Mouse (Mus musculus) liver, embryonic 14.5 days (tissue): ENCODE data around the gene Loxl4. TPM values are rescaled to one million over a fixed set of nuclear protein-coding genes. Genes with fewer than 3 reads are reported as not detected.

Experiments used
- ATAC-seq: fragments of 200-750 bp; cut with Nextera tagmentation; 2 replicates; pipeline ENCODE4 v1.8.0; 2017; ENCODE audit warnings: moderate number of reproducible peaks, mild to moderate bottlenecking, moderate library complexity; ENCODE audit not compliant: insufficient read depth
- DNase-seq, 3 experiments: peaks; one replicate each; pipeline ENCODE4 v3.0.0-alpha.2; 2012 to 2013; ENCODE audit warnings: low read depth in 3 of 3, low spot score in 3 of 3
- H3K27ac ChIP-seq: fragments of 300-500 bp; sonication (generic); 2 replicates; pipeline ENCODE4 v1.5.1; 2014; ENCODE audit warnings: moderate library complexity, mild to moderate bottlenecking, control low read depth, inconsistent platforms
- H3K27me3 ChIP-seq: fragments of 300-500 bp; sonication (generic); 2 replicates; pipeline ENCODE4 v1.6.1; 2014; ENCODE audit warnings: mild to moderate bottlenecking, low read length, moderate library complexity; ENCODE audit not compliant: control insufficient read depth, insufficient read depth
- H3K36me3 ChIP-seq: fragments of 300-500 bp; sonication (generic); replicated peaks from 2 replicates; pipeline ENCODE4 v1.6.1; 2014; ENCODE audit warnings: low read depth; ENCODE audit not compliant: control insufficient read depth, insufficient read depth
- H3K4me1 ChIP-seq, 2 experiments: fragments of 200-500 bp in 1 of 2; fragments of 300-500 bp in 1 of 2; sonication (generic) in 1 of 2; replicated peaks; 2 replicates each; pipeline ENCODE4 v1.6.1; 2012 to 2014; ENCODE audit warnings: antibody characterized with exemption in 1 of 2, inconsistent platforms in 1 of 2, low read length in 1 of 2; ENCODE audit not compliant: control insufficient read depth in 2 of 2, insufficient read depth in 2 of 2
- H3K4me2 ChIP-seq: fragments of 300-500 bp; sonication (generic); 2 replicates; pipeline ENCODE4 v1.6.1; 2014; ENCODE audit warnings: low read depth, mild to moderate bottlenecking, control low read depth, moderate library complexity
- H3K4me3 ChIP-seq, 2 experiments: fragments of 200-500 bp in 1 of 2; fragments of 300-500 bp in 1 of 2; sonication (generic) in 1 of 2; 2 replicates each; pipeline ENCODE4 v1.5.1; 2012 to 2014; ENCODE audit warnings: low read depth in 2 of 2, low read length in 2 of 2, mild to moderate bottlenecking in 2 of 2, control low read depth in 1 of 2, inconsistent platforms in 1 of 2, moderate library complexity in 1 of 2; ENCODE audit not compliant: insufficient read depth in 1 of 2
- H3K9ac ChIP-seq: fragments of 300-500 bp; sonication (generic); replicated peaks from 2 replicates; pipeline ENCODE4 v1.6.1; 2014; ENCODE audit warnings: mild to moderate bottlenecking, control low read depth, moderate library complexity
- H3K9me3 ChIP-seq: fragments of 300-500 bp; sonication (generic); 2 replicates; pipeline ENCODE4 v1.6.1; 2016; ENCODE audit warnings: low read length, mixed read lengths; ENCODE audit not compliant: control insufficient read depth
- CTCF ChIP-seq: IDR thresholded peaks from 2 replicates; pipeline ENCODE4 v1.5.1; 2016; ENCODE audit warnings: antibody characterized with exemption, low read depth, control low read depth
- EP300 ChIP-seq: IDR thresholded peaks from 2 replicates; pipeline ENCODE4 v1.6.1; 2016; ENCODE audit warnings: antibody characterized with exemption, low read depth
- WGBS: fragments of 180-500 bp; shearing (Covaris S2); extraction: QIAGEN DNeasy Blood & Tissue Kit; methylation state at CpG from one replicate; pipeline ENCODE4 v1.1.7; 2014; ENCODE audit not compliant: insufficient replicate concordance; 5-methylcytosine and 5-hydroxymethylcytosine counted together
- polyA plus RNA-seq, 2 experiments: library from polyadenylated mRNA; depleted of rRNA in 1 of 2; stranded (reverse) in 1 of 2; unstranded in 1 of 2; fragments of >200 nt; fragmentation: Nextera tagmentation in 1 of 2; extraction: Ambion mirVana in 1 of 2; gene quantifications; 2 replicates each; pipeline versions ENCODE4 v1.2.1 to v1.2.3; 2012 to 2014

Gene Loxl4
- polyA plus RNA-seq, 2 experiments: 0.05 to 0.06 TPM

DNA sequence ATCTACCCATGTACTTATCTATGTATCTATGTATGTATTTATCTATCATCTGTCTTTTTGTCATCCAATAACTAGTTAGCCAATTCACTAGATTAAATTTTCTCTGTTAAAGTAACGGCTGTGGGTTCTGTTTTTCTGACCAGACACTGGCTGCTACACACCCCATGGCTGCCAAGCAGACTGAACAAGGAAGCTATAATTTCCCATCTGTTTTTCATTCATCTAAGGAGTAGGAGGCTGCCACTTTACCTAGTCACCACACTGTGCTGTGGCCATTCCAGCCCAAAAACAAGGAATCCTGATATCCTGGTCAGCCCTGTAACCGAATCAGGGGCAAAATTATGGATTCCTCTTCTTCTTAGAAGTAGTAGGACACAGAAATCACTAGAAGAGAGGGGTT lies 21.0 kb upstream of the Loxl4 start:
- Histone ChIP-seq H3K4me1 (no peaks in the 10 kb centered on the region), H3K27me3 (no peaks in the 10 kb centered on the region; the same call in none of the 2 replicates), H3K9ac (no peak overlapping the region), H3K9me3 (no peaks in the 10 kb centered on the region), H3K36me3 (no peaks in the 10 kb centered on the region), H3K4me3 (no peak overlapping the region), H3K27ac (no peak overlapping the region), H3K4me2 (no peak overlapping the region)
- ATAC-seq (no peak), DNase-seq (no peak)
- 45% methylated on average over 2 of the region's 2 CpGs for WGBS
- no peak for TF ChIP-seq CTCF

- H3K4me2 ChIP-seq: no peak overlapping the region
- no peak overlapping the region for H3K4me3 ChIP-seq
- H3K4me1 ChIP-seq: no peaks in the 10 kb centered on the region
- no peak for ATAC-seq
- TF ChIP-seq CTCF: no peak
- TF ChIP-seq EP300: no peak
- 55% methylated on average over 4 of the region's 4 CpGs for WGBS
- no peaks in the 10 kb centered on the region for H3K9me3 ChIP-seq
- DNase-seq: no peak
- H3K27me3 ChIP-seq: no peaks in the 10 kb centered on the region; the same call in none of the 2 replicates
- H3K9ac ChIP-seq: no peak overlapping the region
- H3K27ac ChIP-seq: no peak overlapping the region
- no peaks in the 10 kb centered on the region for H3K36me3 ChIP-seq
Observed at GRCm38 (mm10) chr19:42632301-42632700, 19.7 kb upstream of the Loxl4 start.

DNA sequence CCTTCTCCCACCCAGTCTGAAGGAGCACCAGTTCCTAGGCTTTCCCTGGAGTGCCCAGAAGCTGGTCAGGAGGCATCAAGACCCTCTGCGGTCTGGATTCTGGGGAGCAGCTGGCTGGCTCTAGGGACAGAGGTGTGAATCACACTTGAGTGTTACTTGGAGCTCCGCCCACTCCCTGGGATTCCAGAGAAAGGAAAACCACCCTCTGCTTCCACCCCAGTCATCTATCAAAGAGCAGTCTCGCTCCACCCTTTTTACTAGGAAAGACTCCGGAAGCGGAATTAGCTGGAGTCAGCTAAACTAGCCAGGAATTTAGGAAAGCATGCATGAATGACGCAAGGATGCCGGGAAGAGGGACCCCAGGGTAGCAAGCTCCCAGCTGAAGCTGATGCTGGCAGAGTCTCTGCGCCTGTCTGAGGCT lies 18.9 kb upstream of the Loxl4 start:
- H3K27me3 ChIP-seq: no peaks in the 10 kb centered on the region; the same call in none of the 2 replicates
- H3K4me2 ChIP-seq: no peak overlapping the region
- H3K4me1 ChIP-seq: no peaks in the 10 kb centered on the region
- 7% methylated on average over 8 of the region's 8 CpGs for WGBS
- ATAC-seq: no peak
- DNase-seq: no peak
- no peak overlapping the region for H3K4me3 ChIP-seq
- TF ChIP-seq CTCF: no peak
- TF ChIP-seq EP300: no peak
- H3K27ac ChIP-seq: no peak overlapping the region
- H3K9me3 ChIP-seq: no peaks in the 10 kb centered on the region
- no peaks in the 10 kb centered on the region for H3K36me3 ChIP-seq
- H3K9ac ChIP-seq: no peak overlapping the region

DNA sequence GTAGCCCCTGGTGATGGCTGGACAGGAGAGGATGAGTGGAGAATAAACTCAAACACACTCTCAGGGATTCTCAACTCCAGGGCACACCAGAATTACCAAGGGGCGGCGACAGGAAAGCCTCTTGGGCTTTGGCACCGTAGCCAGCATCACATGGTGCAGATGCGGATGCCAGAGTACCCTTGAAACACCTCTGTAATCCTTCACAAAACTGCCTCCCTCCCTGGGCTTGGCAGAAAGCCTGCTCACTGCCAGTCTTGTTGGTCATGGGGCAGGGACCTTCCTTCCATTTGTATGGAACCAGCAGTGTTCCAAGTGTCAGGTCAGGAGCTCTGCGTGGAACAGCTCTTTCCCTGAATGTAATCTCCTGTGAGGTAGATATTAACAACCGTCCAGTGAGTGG lies 15.5 kb upstream of the Loxl4 start:
- no peak overlapping the region for H3K4me3 ChIP-seq
- no peak overlapping the region for H3K4me2 ChIP-seq
- DNase-seq (no peak), ATAC-seq (no peak)
- H3K27me3 ChIP-seq: no peaks in the 10 kb centered on the region; the same call in none of the 2 replicates
- H3K9ac ChIP-seq: no peak overlapping the region
- H3K4me1 ChIP-seq: no peaks in the 10 kb centered on the region
- no peaks in the 10 kb centered on the region for H3K9me3 ChIP-seq
- TF ChIP-seq EP300: no peak
- TF ChIP-seq CTCF: no peak
- WGBS: 63% methylated on average over 6 of the region's 6 CpGs
- H3K36me3 ChIP-seq: no peaks in the 10 kb centered on the region
- no peak overlapping the region for H3K27ac ChIP-seq

- H3K27ac ChIP-seq: no peak overlapping the region
- TF ChIP-seq EP300: no peak
- TF ChIP-seq CTCF: no peak
- H3K27me3 ChIP-seq: peaks cover 22% of the 10 kb centered on the region
- H3K9ac ChIP-seq: no peak overlapping the region
- no peaks in the 10 kb centered on the region for H3K9me3 ChIP-seq
- no peaks in the 10 kb centered on the region; a peak in 1 of 4 replicates for H3K4me1 ChIP-seq
- H3K36me3 ChIP-seq: no peaks in the 10 kb centered on the region
- no peak for DNase-seq
- no peak overlapping the region for H3K4me3 ChIP-seq
- no peak overlapping the region for H3K4me2 ChIP-seq
- 50% methylated on average over 7 of the region's 7 CpGs for WGBS
- no peak for ATAC-seq
Observed at GRCm38 (mm10) chr19:42613647-42614225, 1.1 kb upstream of the Loxl4 start.
